Mouse (Mus musculus) G1E (cell line): Measurements from ENCODE around the gene Sbno1.

ENCODE experiments used
- CTCF ChIP-seq: IDR thresholded peaks from 2 replicates; pipeline ENCODE4 v1.5.1; 2012; ENCODE audit warnings: low read depth, low read length, inconsistent platforms, mixed read lengths
- GATA1 ChIP-seq: IDR thresholded peaks from 2 replicates; pipeline ENCODE4 v1.6.1; 2012; ENCODE audit warnings: borderline replicate concordance, low read length, inconsistent platforms, mixed read lengths
- GATA2 ChIP-seq: IDR thresholded peaks from 2 replicates; pipeline ENCODE4 v1.6.1; 2012; ENCODE audit warnings: low read depth, low read length, inconsistent platforms, borderline replicate concordance
- POLR2AphosphoS5 ChIP-seq: IDR thresholded peaks from 2 replicates; pipeline ENCODE4 v1.6.1; 2012; ENCODE audit warnings: low read depth, low read length, inconsistent platforms; ENCODE audit not compliant: insufficient replicate concordance
- TAL1 ChIP-seq: conservative IDR thresholded peaks from 2 replicates; pipeline ENCODE4 v1.6.1; 2012; ENCODE audit warnings: low read depth, low read length, inconsistent platforms, mixed read lengths

DNA sequence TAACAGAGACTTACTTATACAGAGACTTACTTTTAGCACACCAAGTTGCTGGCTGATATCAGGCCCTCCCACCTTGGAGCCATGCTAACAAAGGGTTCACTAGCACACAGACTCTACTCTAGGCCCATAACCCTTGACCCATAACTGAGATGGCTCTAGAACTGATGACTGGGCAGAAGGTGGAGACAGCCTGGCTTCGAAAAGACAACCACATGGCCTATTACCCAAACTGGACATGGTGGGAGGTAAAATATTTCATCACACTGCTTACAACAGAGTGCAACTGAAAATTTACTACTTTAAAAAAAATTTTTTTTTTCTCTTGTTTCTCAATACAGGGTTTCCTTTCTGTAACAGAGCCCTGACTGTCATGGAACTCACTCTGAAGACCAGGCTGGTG, 42.0 kb upstream of the Sbno1 start:
- TF ChIP-seq CTCF (no peak), GATA1 (no peak), TAL1 (no peak), POLR2AphosphoS5 (no peak), GATA2 (no peak)
